Mouse (Mus musculus): ENCODE measurements around the gene Cdh15.

Cdh15 gene

DNA sequence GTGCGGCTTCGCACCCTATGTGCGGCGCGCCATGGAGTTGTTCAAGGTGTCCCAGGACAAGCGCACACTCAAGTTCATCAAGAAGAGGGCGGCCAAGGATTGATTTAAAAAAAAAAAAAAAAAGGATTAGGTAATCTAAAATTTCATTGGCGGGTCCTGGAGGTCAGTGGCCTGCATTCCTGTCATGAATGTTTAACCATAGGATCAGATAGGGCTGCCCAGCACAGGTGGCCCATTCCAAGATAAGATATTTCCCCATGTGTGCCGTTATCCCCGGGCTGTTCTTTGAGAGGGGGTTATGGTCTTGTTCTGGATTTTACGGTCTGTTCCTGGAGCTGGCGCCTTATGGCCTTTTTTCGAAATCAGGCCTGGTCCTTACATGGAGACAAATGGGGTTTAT, 11.1 kb upstream of the Cdh15 start:
- no peak for DNase-seq (ENCODE audit: low read depth, low spot score)

DNA sequence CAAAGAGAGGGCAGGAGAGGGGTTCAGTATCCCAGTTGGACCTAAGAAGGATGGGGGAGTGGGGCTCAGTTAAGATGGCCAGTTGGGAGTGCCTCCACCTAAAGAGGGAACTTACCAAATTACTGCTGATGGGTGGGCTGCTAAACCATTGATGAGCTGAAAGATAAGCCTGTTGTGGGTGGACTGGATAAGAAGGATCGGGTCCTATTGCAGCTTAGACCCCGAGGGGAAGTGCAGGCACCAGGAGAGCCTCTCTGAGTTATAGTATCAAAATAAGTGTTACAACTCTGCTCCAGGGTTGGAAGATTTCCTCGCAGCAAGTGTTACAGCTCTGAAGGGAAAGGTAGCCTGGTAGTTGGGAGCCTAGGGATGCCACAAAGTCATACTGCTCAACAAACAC, 3.6 kb upstream of the Cdh15 start:
- DNase-seq (ENCODE audit: low read depth, low spot score), result no peak

DNA sequence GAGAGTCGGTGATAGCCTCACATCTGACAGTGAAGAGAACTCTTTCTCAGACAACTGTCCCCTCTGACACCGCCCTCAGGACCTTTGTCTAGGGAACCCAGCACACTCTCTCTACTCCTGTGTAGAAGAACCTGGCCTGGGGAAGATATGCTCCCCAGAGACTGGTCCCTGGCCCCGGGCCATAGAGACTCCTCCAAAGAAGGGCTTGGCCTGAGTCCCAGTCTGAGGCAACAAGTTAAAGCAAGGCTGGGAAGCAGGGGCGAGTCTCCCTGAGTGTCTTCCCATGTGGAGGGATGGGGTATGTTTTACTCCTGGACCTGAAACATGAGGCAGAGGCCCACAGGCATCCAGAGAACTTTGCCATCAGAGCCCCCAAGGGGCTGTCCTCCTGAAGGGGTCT, 2.1 kb upstream of the Cdh15 start:
- DNase-seq (ENCODE audit: low read depth, low spot score), result no peak

DNA sequence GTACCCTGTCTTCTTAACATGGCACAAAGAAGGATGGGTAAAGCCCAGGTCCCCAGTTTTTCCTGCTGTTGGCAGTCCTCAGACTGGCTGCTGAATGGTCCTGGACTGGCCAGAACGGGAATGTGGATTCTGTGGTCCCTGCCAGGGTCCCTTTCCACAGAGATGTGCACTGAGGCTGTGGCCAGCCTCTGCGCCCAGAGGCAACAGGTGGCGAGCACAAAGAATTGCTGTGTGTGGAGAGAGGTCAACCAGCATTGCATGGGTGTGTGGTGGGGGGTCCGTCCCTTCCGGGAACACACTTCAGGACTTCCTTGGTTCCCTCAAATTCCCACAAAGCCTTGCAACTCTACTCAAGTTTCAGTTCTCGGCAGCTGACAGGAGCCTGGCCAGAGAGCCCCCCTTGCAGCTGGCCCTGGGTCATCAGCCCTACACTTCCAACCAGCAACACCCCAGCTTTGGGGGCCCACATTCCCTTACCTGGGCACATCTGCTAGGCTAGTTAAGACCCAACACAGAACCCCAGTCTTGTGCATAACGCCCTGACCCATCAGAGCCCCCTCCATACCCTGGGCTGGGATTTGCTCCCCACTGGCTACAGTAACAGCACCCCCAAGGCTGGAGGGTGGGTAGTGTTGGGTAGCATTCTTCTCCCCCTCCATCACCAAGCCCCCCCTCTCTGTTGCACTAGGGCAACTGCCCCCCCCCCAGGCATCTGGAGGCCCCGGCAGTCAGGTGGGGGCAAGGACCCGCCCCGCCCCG, 1.6 kb downstream of the Cdh15 start:
- DNase-seq (ENCODE audit: low read depth, low spot score), result no peak

DNA sequence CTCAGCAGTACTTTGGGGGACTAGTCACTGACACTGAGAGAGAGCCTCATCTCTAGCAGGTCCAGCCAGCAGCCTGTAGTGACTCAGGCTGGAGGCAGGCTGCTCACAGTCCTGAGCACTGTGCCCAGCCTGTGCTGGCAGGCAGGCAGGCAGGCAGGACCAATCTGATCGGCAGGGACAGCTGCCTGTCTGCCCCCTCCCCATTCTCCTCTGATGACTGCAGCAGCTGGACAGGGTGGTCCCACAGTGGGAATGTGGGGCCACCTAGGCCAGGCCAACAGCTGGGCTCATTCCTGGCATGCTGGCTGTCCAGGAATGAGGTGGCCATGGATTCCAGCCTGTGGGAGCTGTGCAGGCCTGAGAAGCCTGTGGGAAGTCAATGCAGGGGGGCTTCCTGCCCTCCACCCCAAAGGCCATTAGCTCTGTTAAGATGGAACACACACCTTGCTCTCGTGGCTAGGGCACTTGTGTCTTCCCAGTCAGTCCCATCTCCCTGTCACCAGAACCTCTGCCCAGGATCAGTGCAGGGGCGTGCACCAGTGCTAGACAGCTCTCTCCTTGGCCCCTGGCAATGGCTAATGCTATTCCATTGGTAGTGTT, 3.0 kb downstream of the Cdh15 start:
- DNase-seq (ENCODE audit: low read depth, low spot score), result no peak

DNA sequence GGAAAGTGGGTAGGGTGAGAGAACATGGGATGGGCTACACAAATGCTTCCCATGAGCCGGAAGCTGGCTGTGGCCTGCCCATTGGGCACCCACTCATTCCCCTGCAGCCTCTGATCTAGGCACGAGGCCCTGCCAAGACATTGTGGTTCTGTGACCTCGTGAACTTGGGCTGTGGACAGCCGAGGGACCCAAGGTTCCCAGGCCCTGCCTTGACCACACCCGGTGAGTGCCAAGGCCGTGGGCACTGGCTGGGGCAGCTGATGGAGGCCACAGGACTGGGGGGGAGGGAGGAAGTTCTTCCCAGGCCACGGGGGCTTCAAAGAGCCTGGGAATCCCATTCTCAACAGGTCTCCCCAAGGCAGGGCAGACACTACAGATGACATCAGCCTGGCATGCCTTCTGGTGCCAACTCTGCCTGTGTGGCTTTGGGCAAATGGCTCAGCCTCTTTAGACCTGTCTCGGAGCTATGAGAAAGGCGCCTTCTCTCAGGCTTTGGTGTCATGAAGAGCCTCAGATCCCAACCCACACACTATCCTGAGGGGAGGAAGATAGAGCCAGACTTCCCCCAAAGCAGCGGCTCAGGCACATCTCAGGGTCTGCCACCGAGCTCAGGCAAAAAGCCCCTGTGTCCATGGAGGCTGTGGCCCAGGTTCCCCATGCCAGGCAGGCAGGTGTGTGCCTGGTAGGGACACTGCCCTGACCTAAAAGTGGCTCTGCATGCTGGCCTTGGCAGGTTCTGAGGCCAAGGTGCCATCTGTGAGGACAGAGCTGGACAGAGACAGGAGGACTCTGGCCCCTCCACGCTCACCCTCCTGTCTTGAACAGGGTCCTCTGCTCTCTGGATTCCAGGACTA, 4.2 kb downstream of the Cdh15 start:
- DNase-seq (ENCODE audit: low read depth, low spot score), result no peak

DNA sequence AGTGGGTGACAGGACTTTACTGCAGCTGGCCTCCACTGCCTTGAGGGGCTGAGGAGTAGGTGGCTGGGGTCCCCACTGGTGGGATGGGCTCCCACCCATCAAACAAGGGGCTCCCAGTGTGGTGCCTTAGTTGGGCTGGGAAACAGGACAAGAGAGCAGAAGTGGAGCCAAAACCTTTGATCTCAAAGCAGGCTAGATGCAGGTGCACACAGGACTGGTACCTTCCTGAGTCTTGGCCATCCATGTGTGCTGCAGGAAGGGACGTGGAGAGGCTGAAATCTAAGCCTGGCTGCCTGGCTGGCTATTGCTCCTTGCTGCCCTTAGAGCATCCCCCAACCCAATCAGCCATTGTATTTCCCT, 4.8 kb downstream of the Cdh15 start:
- DNase-seq (ENCODE audit: low read depth, low spot score), result no peak

DNA sequence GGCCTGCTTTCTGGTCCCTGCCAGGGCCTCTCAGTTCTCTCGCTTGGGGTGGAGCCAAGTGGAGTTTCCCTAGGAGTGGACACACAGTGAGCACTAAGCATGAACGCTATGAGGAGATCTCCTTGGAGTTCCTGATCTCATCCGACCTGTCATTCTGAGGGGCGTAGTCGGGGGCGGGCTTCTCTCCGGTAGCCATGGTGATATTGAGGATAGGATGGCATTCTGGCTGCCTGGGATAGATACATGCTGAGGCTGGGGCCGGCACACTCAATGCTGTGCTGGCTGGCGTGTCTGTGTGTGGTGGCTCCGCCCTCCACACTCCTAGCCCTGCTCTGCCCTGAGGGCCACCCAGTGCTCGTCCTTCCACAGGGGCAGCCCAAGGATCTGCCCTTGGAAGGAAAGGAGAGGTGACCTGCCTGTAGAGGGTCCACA, 5.6 kb downstream of the Cdh15 start:
- peak; percentile 37 for DNase-seq (ENCODE audit: low read depth, low spot score)

DNA sequence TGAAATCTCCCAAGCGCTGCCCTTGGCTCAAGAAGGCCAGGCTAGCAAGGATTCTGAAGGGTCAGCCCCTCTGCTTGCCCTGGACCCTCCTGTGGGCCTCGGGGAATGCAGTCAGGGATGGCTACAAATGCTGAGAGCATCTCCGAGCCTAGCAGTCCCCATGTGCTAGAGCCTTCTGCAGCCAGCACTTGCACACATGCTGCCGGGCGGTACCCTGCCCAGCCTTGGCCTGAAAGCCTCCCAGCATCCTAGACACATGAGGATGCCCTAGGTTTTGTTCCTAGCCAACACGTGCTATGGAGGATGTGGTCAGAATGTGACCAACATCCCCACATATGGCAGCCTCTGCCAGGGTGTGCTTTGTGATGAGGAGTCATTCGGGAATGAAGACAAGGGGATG, 6.6 kb downstream of the Cdh15 start:
- DNase-seq (ENCODE audit: low read depth, low spot score), result no peak

DNA sequence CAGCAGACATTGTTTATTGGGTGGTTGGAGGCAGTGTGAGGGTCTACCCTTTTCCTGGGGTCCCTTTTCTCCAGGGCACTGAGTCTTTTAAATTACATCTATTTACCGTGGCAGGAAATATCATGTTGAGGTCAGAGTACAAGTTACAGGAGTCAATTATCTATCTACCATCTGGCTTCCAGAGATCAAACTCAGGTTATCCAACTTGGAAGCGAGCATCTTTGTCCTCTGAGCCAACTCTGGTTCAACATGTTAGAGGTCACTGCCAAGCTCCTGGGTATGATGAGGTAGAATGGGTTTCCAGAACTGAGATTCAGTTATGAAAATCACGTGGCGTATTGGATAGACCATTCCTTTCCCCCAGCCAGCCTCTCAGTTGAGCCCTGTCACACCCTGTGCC, 7.4 kb downstream of the Cdh15 start:
- DNase-seq (ENCODE audit: low read depth, low spot score), result no peak

DNA sequence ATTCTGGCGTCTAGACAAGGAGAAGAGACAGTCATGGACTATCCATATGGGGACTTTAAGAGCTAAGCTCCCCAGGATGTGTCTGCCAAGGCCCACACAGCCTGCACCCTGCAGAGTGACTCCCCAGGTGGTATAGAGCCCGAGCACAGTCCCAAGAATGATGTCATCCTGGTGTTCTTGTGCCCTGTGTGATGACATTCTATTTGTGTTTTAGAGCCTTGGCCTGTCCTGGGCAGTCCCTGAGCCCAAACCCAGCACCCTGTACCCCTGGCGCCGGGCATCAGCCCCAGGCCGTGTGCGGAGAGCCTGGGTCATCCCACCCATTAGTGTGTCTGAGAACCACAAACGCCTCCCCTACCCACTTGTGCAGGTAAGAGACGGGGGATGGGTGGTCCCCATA, 8.5 kb downstream of the Cdh15 start:
- no peak for DNase-seq (ENCODE audit: low read depth, low spot score)

DNA sequence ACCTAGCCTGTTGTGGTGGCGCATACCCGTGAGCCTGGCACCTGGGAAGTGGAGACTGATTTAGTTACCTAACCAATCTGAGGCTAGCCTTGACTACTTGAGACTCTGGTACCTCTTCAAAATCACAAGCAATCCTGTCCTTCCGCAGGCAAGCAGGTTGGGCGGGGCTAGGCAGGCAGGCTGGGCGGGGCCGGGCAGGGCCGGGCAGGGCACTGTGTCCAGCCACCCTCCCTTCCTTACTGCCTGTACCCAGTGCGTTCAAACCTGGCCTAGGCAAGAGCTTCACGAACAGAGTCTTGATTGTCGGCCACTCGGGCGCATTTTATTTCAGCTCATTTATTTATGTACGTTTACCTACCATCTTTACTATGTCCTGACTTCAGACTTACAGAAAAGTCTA, 12.1 kb downstream of the Cdh15 start:
- DNase-seq (ENCODE audit: low read depth, low spot score), result no peak

DNA sequence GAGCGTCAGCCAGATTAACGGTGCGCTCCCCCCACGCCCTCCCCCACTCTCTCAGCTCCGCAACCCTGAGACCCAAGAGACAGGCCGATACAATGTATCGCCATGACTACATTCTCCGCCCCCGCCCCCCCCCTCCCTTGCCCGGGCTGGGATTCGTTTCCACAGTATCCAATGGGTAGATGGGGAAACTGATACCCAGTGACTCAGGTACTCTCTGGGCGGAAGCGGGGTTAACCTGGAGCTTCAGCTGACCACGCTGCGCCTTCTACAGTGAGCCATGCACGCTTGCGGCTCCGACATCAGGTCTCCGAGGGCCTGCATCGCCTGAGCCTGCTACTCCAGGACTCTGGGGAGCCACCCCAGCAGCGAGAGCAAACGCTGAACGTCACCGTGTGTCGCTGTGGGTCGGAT, 17.0 kb downstream of the Cdh15 start:
- no peak for DNase-seq (ENCODE audit: low read depth, low spot score)

DNA sequence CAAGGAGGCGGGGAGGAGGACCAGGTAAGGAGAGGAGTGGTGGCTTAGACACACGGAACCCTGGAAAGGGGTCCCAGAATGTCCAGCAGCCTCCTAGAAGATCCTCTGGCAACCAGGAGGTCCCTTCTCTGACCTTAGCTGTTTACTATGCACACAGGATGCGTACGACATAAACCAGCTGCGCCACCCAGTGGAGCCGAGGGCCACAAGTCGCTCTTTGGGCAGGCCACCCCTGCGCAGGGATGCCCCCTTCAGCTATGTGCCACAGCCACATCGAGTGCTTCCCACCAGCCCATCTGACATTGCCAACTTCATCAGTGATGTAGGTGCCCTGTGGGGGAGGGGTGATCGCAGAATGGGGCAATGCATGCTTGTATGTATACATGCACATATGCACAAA, 17.7 kb downstream of the Cdh15 start:
- DNase-seq (ENCODE audit: low read depth, low spot score), result no peak

DNA sequence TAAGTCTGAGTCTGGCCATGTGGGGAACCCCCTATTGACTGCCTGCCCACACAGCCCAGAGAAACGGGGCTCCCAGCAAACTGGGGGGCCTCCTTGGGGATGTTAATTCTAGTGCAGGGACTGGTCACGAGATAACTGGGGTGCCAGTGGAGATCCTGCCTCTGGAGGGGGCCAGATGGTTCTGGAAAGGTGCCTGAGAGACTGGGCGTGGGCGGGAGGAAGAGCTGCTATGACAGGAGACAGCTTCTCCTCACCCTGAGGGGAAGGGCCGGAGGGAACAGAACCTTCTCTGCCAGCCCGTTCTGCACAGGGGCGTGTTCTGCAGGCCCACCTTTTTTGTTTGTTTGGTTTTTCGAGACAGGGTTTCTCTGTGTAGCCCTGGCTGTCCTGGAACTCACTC, 18.5 kb downstream of the Cdh15 start:
- DNase-seq (ENCODE audit: low read depth, low spot score), result no peak

DNA sequence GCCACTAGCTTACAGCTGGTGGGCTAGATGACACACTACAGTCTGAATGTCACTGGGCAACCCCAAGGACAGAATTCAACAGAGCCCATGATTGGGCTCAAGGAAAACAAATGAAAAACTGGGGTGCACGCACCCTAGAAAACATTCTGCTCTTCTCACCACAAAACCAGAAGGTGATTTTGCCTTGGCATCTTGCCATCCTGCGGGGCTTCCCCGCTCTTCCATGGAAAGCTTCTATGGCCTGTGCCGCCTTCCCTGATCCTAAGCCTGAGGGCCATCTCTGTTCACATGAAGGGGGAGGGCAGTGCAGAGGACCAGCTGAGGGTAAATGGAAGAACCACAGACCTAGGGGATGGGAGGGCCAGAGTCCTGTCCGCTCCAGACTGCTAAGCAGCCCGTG, 20.2 kb downstream of the Cdh15 start:
- no peak for DNase-seq (ENCODE audit: low read depth, low spot score)

DNA sequence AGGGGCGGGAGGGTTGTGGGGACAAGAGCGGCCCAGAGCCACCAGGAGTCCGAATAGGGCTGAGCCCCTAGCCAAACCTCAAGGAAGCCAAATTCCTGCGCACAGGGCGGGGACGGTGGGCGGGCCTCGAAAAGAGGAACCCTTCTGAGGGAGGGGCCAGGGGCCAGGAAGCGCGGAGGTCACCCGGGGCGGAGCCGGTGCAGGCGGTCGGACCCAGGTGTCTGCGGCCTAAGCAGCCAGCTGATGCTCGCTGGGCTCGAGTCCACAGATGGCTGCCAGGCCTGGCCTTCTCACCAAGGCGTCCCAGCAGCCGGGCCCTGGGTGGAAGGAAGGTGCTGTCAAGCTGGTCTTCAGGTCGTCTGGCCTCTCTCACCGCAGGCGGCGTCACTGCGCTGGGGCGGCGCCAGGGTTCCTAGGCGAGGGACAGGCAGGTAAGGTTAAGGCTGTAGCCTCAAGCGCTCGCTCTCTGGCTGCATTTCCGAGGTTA, 22.7 kb downstream of the Cdh15 start:
- DNase-seq (ENCODE audit: low read depth, low spot score), result peak; percentile 19

DNA sequence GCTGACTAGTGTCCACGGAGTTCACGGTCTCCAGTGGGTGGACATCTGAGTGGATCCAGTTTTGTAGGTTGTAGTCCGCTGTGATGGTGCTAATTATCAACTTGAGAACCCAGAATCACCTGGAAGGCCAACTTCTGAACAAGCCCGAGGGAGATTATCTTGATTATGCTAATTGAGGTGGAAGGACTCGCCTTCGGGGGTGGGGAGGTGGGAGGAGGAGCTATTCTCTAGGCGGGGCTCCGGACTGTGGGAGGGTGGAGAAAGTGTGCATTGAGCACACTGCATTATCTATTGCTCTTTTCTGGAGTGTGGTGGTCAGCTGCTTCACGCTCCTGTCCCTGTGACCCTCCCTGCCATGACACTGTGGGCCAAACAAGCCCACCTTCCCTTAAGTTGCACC, 23.9 kb downstream of the Cdh15 start:
- no peak for DNase-seq (ENCODE audit: low read depth, low spot score)

DNA sequence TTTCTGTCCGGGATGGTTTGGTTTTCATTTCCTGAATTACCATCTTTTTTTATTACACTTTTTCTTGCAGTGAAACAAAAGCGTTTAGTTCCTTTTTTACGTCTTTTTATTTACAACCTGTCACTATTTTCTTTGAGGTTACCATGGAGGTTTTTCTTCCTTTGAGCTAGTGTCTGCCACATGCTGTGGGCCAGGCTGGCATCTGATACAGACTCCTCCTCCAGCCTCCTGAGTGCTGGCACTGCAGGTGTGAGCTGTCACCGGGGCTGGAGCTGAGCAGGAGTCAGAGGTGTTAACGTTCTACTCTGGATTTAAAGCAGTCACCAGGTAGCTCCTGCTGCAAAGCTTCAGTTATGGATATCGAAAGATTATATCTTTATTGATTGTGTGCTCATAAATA, 25.4 kb downstream of the Cdh15 start:
- no peak for DNase-seq (ENCODE audit: low read depth, low spot score)

DNA sequence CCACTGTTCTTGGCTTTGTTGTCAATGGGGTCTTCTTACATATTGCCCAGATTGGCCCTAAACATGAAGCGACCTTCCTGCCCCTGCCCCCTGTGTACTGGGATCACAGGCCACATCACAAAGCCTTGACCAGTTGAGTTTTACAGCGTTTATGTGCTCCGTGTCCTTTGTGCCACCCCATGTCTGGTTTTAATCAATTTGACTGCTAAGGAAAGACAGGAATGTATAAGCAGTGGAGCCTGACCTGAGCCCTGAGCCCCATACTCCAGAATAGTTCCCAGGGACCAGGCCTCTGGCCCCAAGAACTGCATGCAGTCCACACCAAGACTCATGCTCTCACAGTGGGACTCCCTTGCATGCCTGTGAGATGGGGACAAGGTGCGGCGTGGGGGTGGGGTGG, 27.4 kb downstream of the Cdh15 start:
- no peak for DNase-seq (ENCODE audit: low read depth, low spot score)

DNA sequence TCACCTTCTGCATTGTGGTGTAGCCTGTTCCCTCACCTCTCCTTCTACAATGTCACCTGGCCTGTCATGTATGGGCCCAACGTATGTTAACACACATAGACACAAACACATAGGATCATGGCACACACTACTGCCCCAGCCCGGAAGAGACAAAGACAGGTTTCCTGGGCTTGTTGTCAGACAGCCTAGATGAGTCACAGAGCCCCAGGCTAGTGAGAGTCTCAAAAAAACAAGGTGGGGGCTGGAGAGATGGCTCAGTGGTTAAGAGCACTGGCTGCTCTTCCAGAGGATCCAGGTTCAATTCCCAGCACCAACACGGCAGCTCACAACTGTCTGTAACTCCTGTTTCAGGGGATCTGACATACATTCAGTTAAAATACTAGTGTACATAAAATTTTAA, 30.5 kb downstream of the Cdh15 start:
- no peak for DNase-seq (ENCODE audit: low read depth, low spot score)

DNA sequence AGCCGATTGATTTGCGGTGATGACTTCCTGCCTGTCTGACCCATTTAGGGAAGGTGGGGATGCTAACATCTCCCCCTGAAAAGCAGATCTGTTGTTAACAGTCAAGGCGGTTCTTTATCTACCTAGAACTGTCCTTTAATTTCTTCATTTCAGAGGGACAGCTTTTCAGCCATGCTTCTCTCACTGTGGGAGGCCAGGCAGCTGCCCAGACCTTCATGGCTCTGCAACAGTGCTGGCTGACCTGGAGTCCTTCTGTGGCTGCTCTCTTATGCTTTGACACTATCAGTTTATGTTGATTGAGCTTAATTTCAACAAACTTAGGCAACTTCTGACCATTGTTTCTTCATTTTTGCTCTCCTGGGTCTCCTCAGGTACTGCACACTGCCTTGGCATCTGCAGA, 32.5 kb downstream of the Cdh15 start:
- no peak for DNase-seq (ENCODE audit: low read depth, low spot score)

DNA sequence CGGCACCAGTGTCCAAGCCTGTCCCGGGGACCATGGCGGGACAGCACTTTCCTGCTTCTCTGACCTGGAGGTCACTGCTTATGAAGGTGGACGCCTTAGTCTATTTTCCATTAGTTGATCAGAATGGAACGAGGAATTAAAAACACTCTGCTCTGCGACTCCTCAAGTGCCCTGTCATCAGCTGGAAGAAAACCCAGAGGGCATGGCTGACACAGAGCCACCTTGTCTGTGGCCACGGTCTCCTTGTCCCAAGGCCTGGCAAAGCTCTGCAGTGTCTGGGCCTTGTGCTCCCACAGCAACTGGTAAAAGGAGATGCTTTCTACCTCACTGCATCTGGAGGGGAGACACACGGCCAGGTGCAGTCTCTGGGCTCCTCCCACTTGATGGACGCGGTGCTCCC, 35.9 kb downstream of the Cdh15 start:
- DNase-seq (ENCODE audit: low read depth, low spot score), result no peak

Data from skeletal muscle tissue, adult 2 months (tissue).